Mouse (Mus musculus): ENCODE measurements around the gene Dlx5. TPM values are rescaled to one million over a fixed set of nuclear protein-coding genes. Genes with fewer than 3 reads are reported as not detected.

The Dlx5 gene
- polyA plus RNA-seq, 1 experiment from 2014 or later, result 1.3 TPM

- Histone ChIP-seq H3K9me3 (ENCODE audit: control insufficient read depth, low read length) (no peaks in the 10 kb centered on the region), H3K36me3 (ENCODE audit: control insufficient read depth, insufficient read depth, low read length) (no peaks in the 10 kb centered on the region), H3K4me3 (ENCODE audit: control insufficient read depth in 1 of 2, insufficient read depth in 1 of 2, low read depth in 1 of 2, low read length in 2 of 2) (no peak overlapping the region), H3K4me2 (ENCODE audit: low read length) (no peak overlapping the region), H3K27me3 (ENCODE audit: control insufficient read depth, insufficient read depth, low read length) (peaks cover 96% of the 10 kb centered on the region), H3K9ac (ENCODE audit: low read length) (no peak overlapping the region), H3K4me1 (ENCODE audit: control insufficient read depth in 2 of 2, insufficient read depth in 2 of 2, low read length in 2 of 2) (peaks cover 0 to 5% of the 10 kb centered on the region in 2 experiments; a peak in 3 of 4 replicates), H3K27ac (replicated peaks in 1 of 2; ENCODE audit: control insufficient read depth in 1 of 2, insufficient read depth in 1 of 2, low read depth in 2 of 2, low read length in 2 of 2) (no peak overlapping the region)
- ATAC-seq (ENCODE audit: insufficient number of reproducible peaks, insufficient read depth, low FRiP score, low read depth), result no peak
- WGBS, result 5% methylated on average over 13 of the region's 13 CpGs
These were observed 12.7 kb downstream of the Dlx5 start for GRCm38 (mm10) chr6:6869041-6869685.

DNA sequence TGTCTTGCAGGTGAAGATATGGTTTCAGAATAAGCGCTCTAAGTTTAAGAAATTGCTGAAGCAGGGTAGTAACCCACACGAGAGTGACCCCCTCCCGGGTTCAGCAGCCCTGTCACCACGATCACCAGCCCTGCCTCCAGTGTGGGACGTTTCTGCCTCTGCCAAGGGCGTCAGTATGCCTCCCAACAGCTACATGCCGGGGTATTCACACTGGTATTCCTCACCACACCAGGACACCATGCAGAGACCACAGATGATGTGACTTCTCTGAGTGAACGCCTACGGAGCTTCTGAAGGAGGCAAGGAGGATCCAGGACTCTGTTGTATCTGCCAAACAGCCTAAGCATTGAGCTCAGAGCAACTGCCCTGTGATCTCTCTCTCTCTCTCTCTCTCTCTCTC lies 14.9 kb downstream of the Dlx5 start:
- no peak overlapping the region for H3K27ac ChIP-seq (replicated peaks in 1 of 2; ENCODE audit: control insufficient read depth in 1 of 2, insufficient read depth in 1 of 2, low read depth in 2 of 2, low read length in 2 of 2)
- H3K4me2 ChIP-seq (ENCODE audit: low read length), result no peak overlapping the region
- H3K36me3 ChIP-seq (ENCODE audit: control insufficient read depth, insufficient read depth, low read length), result no peaks in the 10 kb centered on the region
- peaks cover 0 to 9% of the 10 kb centered on the region in 2 experiments; a peak in 2 of 4 replicates for H3K4me1 ChIP-seq (ENCODE audit: control insufficient read depth in 2 of 2, insufficient read depth in 2 of 2, low read length in 2 of 2)
- H3K27me3 ChIP-seq (ENCODE audit: control insufficient read depth, insufficient read depth, low read length), result peaks cover 88% of the 10 kb centered on the region
- H3K9ac ChIP-seq (ENCODE audit: low read length), result no peak overlapping the region
- H3K9me3 ChIP-seq (ENCODE audit: control insufficient read depth, low read length), result no peaks in the 10 kb centered on the region
- no peak overlapping the region for H3K4me3 ChIP-seq (ENCODE audit: control insufficient read depth in 1 of 2, insufficient read depth in 1 of 2, low read depth in 1 of 2, low read length in 2 of 2)
- ATAC-seq (ENCODE audit: insufficient number of reproducible peaks, insufficient read depth, low FRiP score, low read depth), result no peak
- 4% methylated on average over 9 of the region's 9 CpGs for WGBS

GRCm38 (mm10) chr6:6864441-6865440 lies 17.1 kb downstream of the Dlx5 start:
- peak overlapping the region; percentile 46 to 51; a peak in 3 of 4 replicates for H3K4me3 ChIP-seq (ENCODE audit: control insufficient read depth in 1 of 2, insufficient read depth in 1 of 2, low read depth in 1 of 2, low read length in 2 of 2)
- no peak for ATAC-seq (ENCODE audit: insufficient number of reproducible peaks, insufficient read depth, low FRiP score, low read depth)
- H3K9ac ChIP-seq (ENCODE audit: low read length), result no peak overlapping the region
- H3K27ac ChIP-seq (replicated peaks in 1 of 2; ENCODE audit: control insufficient read depth in 1 of 2, insufficient read depth in 1 of 2, low read depth in 2 of 2, low read length in 2 of 2), result no peak overlapping the region
- peaks cover 86% of the 10 kb centered on the region for H3K27me3 ChIP-seq (ENCODE audit: control insufficient read depth, insufficient read depth, low read length)
- H3K9me3 ChIP-seq (ENCODE audit: control insufficient read depth, low read length), result no peaks in the 10 kb centered on the region
- H3K4me2 ChIP-seq (ENCODE audit: low read length), result peak overlapping the region; percentile 74
- H3K36me3 ChIP-seq (ENCODE audit: control insufficient read depth, insufficient read depth, low read length), result no peaks in the 10 kb centered on the region
- peaks cover 5 to 22% of the 10 kb centered on the region in 2 experiments; a peak in 2 of 4 replicates for H3K4me1 ChIP-seq (ENCODE audit: control insufficient read depth in 2 of 2, insufficient read depth in 2 of 2, low read length in 2 of 2)
- WGBS, result 8% methylated on average over 36 of the region's 36 CpGs

GRCm38 (mm10) chr6:6863955-6864354 lies 17.9 kb downstream of the Dlx5 start:
- 3% methylated on average over 21 of the region's 21 CpGs for WGBS
- Histone ChIP-seq H3K27me3 (ENCODE audit: control insufficient read depth, insufficient read depth, low read length) (peaks cover 87% of the 10 kb centered on the region), H3K4me3 (ENCODE audit: control insufficient read depth in 1 of 2, insufficient read depth in 1 of 2, low read depth in 1 of 2, low read length in 2 of 2) (peak overlapping the region; percentile 46 to 51), H3K36me3 (ENCODE audit: control insufficient read depth, insufficient read depth, low read length) (no peaks in the 10 kb centered on the region), H3K27ac (replicated peaks in 1 of 2; ENCODE audit: control insufficient read depth in 1 of 2, insufficient read depth in 1 of 2, low read depth in 2 of 2, low read length in 2 of 2) (no peak overlapping the region), H3K9me3 (ENCODE audit: control insufficient read depth, low read length) (no peaks in the 10 kb centered on the region), H3K4me1 (ENCODE audit: control insufficient read depth in 2 of 2, insufficient read depth in 2 of 2, low read length in 2 of 2) (peaks cover 5 to 23% of the 10 kb centered on the region in 2 experiments; a peak in 2 of 4 replicates), H3K9ac (ENCODE audit: low read length) (0 out of 2 replicates have a peak overlapping the region, but pooled peaks have one; percentile 21), H3K4me2 (ENCODE audit: low read length) (peak overlapping the region; percentile 74)
- peak; percentile 49; the same call in 1 of the 2 replicates for ATAC-seq (ENCODE audit: insufficient number of reproducible peaks, insufficient read depth, low FRiP score, low read depth)

- peak within 1 kb of the TSS; percentile 74 for H3K4me2 ChIP-seq (ENCODE audit: low read length)
- peak within 1 kb of the TSS; percentile 21; the same call in 1 of the 2 replicates for H3K9ac ChIP-seq (ENCODE audit: low read length)
- ATAC-seq (ENCODE audit: insufficient number of reproducible peaks, insufficient read depth, low FRiP score, low read depth), result peak; percentile 54
- H3K36me3 ChIP-seq (ENCODE audit: control insufficient read depth, insufficient read depth, low read length), result no peaks in the 10 kb centered on the region
- H3K4me3 ChIP-seq (ENCODE audit: control insufficient read depth in 1 of 2, insufficient read depth in 1 of 2, low read depth in 1 of 2, low read length in 2 of 2), result peak within 1 kb of the TSS; percentile 46 to 51
- WGBS, result under 1% methylated on average over 42 of the region's 52 CpGs
- H3K4me1 ChIP-seq (ENCODE audit: control insufficient read depth in 2 of 2, insufficient read depth in 2 of 2, low read length in 2 of 2), result peaks cover 5 to 23% of the 10 kb centered on the region in 2 experiments; a peak in 2 of 4 replicates
- H3K27ac ChIP-seq (replicated peaks in 1 of 2; ENCODE audit: control insufficient read depth in 1 of 2, insufficient read depth in 1 of 2, low read depth in 2 of 2, low read length in 2 of 2), result no peak within 1 kb of the TSS
- H3K9me3 ChIP-seq (ENCODE audit: control insufficient read depth, low read length), result no peaks in the 10 kb centered on the region
- H3K27me3 ChIP-seq (ENCODE audit: control insufficient read depth, insufficient read depth, low read length), result peaks cover 87% of the 10 kb centered on the region
These were observed 18.6 kb downstream of the Dlx5 start, which contains the start of gene Dlx6 for GRCm38 (mm10) chr6:6863160-6863870. Gene Dlx6 (plus strand): TSS chr6:6863334.

- peak; percentile 23; the same call in 1 of the 2 replicates for ATAC-seq (ENCODE audit: insufficient number of reproducible peaks, insufficient read depth, low FRiP score, low read depth)
- peak overlapping the region; percentile 74 for H3K4me2 ChIP-seq (ENCODE audit: low read length)
- H3K27ac ChIP-seq (replicated peaks in 1 of 2; ENCODE audit: control insufficient read depth in 1 of 2, insufficient read depth in 1 of 2, low read depth in 2 of 2, low read length in 2 of 2), result no peak overlapping the region
- H3K4me1 ChIP-seq (ENCODE audit: control insufficient read depth in 2 of 2, insufficient read depth in 2 of 2, low read length in 2 of 2), result peaks cover 5 to 23% of the 10 kb centered on the region in 2 experiments; a peak in 2 of 4 replicates
- H3K9ac ChIP-seq (ENCODE audit: low read length), result no peak overlapping the region
- H3K9me3 ChIP-seq (ENCODE audit: control insufficient read depth, low read length), result no peaks in the 10 kb centered on the region
- H3K36me3 ChIP-seq (ENCODE audit: control insufficient read depth, insufficient read depth, low read length), result no peaks in the 10 kb centered on the region
- under 1% methylated on average over 23 of the region's 23 CpGs for WGBS
- peaks cover 89% of the 10 kb centered on the region for H3K27me3 ChIP-seq (ENCODE audit: control insufficient read depth, insufficient read depth, low read length)
- peak overlapping the region; percentile 39 to 46 for H3K4me3 ChIP-seq (ENCODE audit: control insufficient read depth in 1 of 2, insufficient read depth in 1 of 2, low read depth in 1 of 2, low read length in 2 of 2)
These were observed 19.3 kb downstream of the Dlx5 start for GRCm38 (mm10) chr6:6862611-6863010.
